Mouse (Mus musculus): ENCODE data around the gene Olfr56. TPM values are rescaled to one million over a fixed set of nuclear protein-coding genes. Genes with fewer than 3 reads are reported as not detected.

The Olfr56 gene
- polyA plus RNA-seq (2012; rRNA removed), result not detected in 2 replicates

GRCm38 (mm10) chr11:48978240-48978939 is at the start of gene Olfr56:
TSS of gene Olfr56 (plus strand) at chr11:48978889.

GRCm38 (mm10) chr11:48946090-48946489 is 32.6 kb upstream of the Olfr56 start, which contains the start of gene Psme2b:
TSS of gene Psme2b (minus strand) at chr11:48946190.

GRCm38 (mm10) chr11:48979251-48979650 is 562 bp downstream of the Olfr56 start, which contains the start of gene 9930111J21Rik1:
TSS of gene 9930111J21Rik1 (minus strand) at chr11:48979398.

GRCm38 (mm10) chr11:48991740-48992520 is 13.2 kb downstream of the Olfr56 start, which contains the start of gene Gm12185:
TSS of gene Gm12185 (minus strand) at chr11:48992226.

GRCm38 (mm10) chr11:48994018-48994417 is 15.3 kb downstream of the Olfr56 start, which contains the start of gene Tgtp1:
TSS of gene Tgtp1 (minus strand) at chr11:48994172.

GRCm38 (mm10) chr11:49051093-49051891 is 72.6 kb downstream of the Olfr56 start, which contains the start of gene 9930111J21Rik2:
TSS of gene 9930111J21Rik2 (minus strand) at chr11:49051242.

GRCm38 (mm10) chr11:49063713-49064469 is 85.2 kb downstream of the Olfr56 start, which contains the start of gene Tgtp2:
TSS of gene Tgtp2 (minus strand) at chr11:49064206.

GRCm38 (mm10) chr11:49076001-49076757 is 97.5 kb downstream of the Olfr56 start, which contains the start of gene Ifi47:
TSS of gene Ifi47 (plus strand) at chr11:49076587.

GRCm38 (mm10) chr11:49114774-49115173 is 136.1 kb downstream of the Olfr56 start, which contains the start of gene Olfr1396:
TSS of gene Olfr1396 (minus strand) at chr11:49114874.

GRCm38 (mm10) chr11:49141974-49142373 is 163.3 kb downstream of the Olfr56 start, which contains the start of gene Olfr1395:
TSS of gene Olfr1395 (plus strand) at chr11:49142274.

GRCm38 (mm10) chr11:49154077-49154476 is 175.4 kb downstream of the Olfr56 start, which contains the start of gene Olfr1394:
TSS of gene Olfr1394 (plus strand) at chr11:49154377.

Other genes with a start within 250 kb of the Olfr56 start
- gene Rack1, start 178.6 kb upstream of the Olfr56 start, polyA plus RNA-seq (2012; rRNA removed), result 2,419 and 2,722 TPM in 2 replicates
- gene Trim41, start 161.5 kb upstream of the Olfr56 start, polyA plus RNA-seq (2012; rRNA removed), result 34.3 and 35.4 TPM in 2 replicates
- gene Trim7, start 152.7 kb upstream of the Olfr56 start, polyA plus RNA-seq (2012; rRNA removed), result 8.7 and 9.0 TPM in 2 replicates
- gene Gm12184, start 152.2 kb upstream of the Olfr56 start, polyA plus RNA-seq (2012; rRNA removed), result 6.7 and 15.0 TPM in 2 replicates
- 6.3 and 7.0 TPM in 2 replicates for gene Irgm1, start 107.2 kb upstream of the Olfr56 start, polyA plus RNA-seq (2012; rRNA removed)
- 0.41 and 0.52 TPM in 2 replicates for gene Gm5431, start 76.7 kb upstream of the Olfr56 start, polyA plus RNA-seq (2012; rRNA removed)
- 3.6 and 3.9 TPM in 2 replicates for gene Psme2b, start 32.7 kb upstream of the Olfr56 start, polyA plus RNA-seq (2012; rRNA removed)
- 0.79 and 1.2 TPM in 2 replicates for gene 9930111J21Rik1, start 509 bp downstream of the Olfr56 start, polyA plus RNA-seq (2012; rRNA removed)
- 0.03 and 0.07 TPM in 2 replicates for gene Gm12185, start 13.3 kb downstream of the Olfr56 start, polyA plus RNA-seq (2012; rRNA removed)
- 0.15 and 0.20 TPM in 2 replicates for gene Tgtp1, start 15.3 kb downstream of the Olfr56 start, polyA plus RNA-seq (2012; rRNA removed)
- gene 9930111J21Rik2, start 72.4 kb downstream of the Olfr56 start, polyA plus RNA-seq (2012; rRNA removed), result 0.57 and 0.64 TPM in 2 replicates
- 0.34 and 1.0 TPM in 2 replicates for gene Tgtp2, start 85.3 kb downstream of the Olfr56 start, polyA plus RNA-seq (2012; rRNA removed)
- 2.0 and 2.4 TPM in 2 replicates for gene Ifi47, start 97.7 kb downstream of the Olfr56 start, polyA plus RNA-seq (2012; rRNA removed)
- 0.15 TPM in 1 of 2 replicates, not detected in the other for gene Olfr1396, start 136.0 kb downstream of the Olfr56 start, polyA plus RNA-seq (2012; rRNA removed)
- gene Olfr1395, start 163.4 kb downstream of the Olfr56 start, polyA plus RNA-seq (2012; rRNA removed), result not detected in 2 replicates
- gene Olfr1394, start 175.5 kb downstream of the Olfr56 start, polyA plus RNA-seq (2012; rRNA removed), result not detected in 2 replicates
- 0.95 and 2.9 TPM in 2 replicates for gene Btnl9, start 208.3 kb downstream of the Olfr56 start, polyA plus RNA-seq (2012; rRNA removed)
- 1.7 and 2.2 TPM in 2 replicates for gene Zfp62, start 224.4 kb downstream of the Olfr56 start, polyA plus RNA-seq (2012; rRNA removed)